Mouse (Mus musculus) CH12.LX (cell line): Measurements from ENCODE around the gene Tmem200b.

Source experiments
- CTCF ChIP-seq, 2 experiments: IDR thresholded peaks in 1 of 2; conservative IDR thresholded peaks in 1 of 2; 2 replicates each; pipeline ENCODE4 v1.5.1; 2011 to 2012; ENCODE audit warnings: low read depth in 2 of 2, low read length in 2 of 2, improper control_type of control experiment in 1 of 2, inconsistent platforms in 1 of 2, mild to moderate bottlenecking in 1 of 2, moderate library complexity in 1 of 2
- ELF1 ChIP-seq: IDR thresholded peaks from 2 replicates; pipeline ENCODE4 v1.6.1; 2014; ENCODE audit warnings: low read depth, mild to moderate bottlenecking, inconsistent platforms, low read length, improper control_type of control experiment
- MAX ChIP-seq: IDR thresholded peaks from 2 replicates; pipeline ENCODE4 v1.6.1; 2011; ENCODE audit warnings: low read length, improper control_type of control experiment
- MXI1 ChIP-seq: IDR thresholded peaks from 2 replicates; pipeline ENCODE4 v1.6.1; 2011; ENCODE audit warnings: mild to moderate bottlenecking, low read depth, low read length, improper control_type of control experiment
- MYC ChIP-seq: IDR thresholded peaks from 2 replicates; pipeline ENCODE4 v1.6.1; 2011; ENCODE audit warnings: low read depth, mild to moderate bottlenecking, improper control_type of control experiment, low read length
- PAX5 ChIP-seq: IDR thresholded peaks from 2 replicates; pipeline ENCODE4 v1.6.1; 2012; ENCODE audit warnings: low read length, inconsistent platforms, mixed read lengths
- POLR2A ChIP-seq: IDR thresholded peaks from 2 replicates; pipeline ENCODE4 v1.6.1; 2011; ENCODE audit warnings: low read depth, mild to moderate bottlenecking, improper control_type of control experiment, low read length
- TCF12 ChIP-seq: IDR thresholded peaks from 2 replicates; pipeline ENCODE4 v1.6.1; 2014; ENCODE audit warnings: low read depth, mild to moderate bottlenecking, inconsistent platforms, low read length, improper control_type of control experiment
- ZKSCAN1 ChIP-seq: IDR thresholded peaks from 2 replicates; pipeline ENCODE4 v1.6.1; 2012; ENCODE audit warnings: low read depth, inconsistent platforms, low read length, improper control_type of control experiment, borderline replicate concordance

DNA sequence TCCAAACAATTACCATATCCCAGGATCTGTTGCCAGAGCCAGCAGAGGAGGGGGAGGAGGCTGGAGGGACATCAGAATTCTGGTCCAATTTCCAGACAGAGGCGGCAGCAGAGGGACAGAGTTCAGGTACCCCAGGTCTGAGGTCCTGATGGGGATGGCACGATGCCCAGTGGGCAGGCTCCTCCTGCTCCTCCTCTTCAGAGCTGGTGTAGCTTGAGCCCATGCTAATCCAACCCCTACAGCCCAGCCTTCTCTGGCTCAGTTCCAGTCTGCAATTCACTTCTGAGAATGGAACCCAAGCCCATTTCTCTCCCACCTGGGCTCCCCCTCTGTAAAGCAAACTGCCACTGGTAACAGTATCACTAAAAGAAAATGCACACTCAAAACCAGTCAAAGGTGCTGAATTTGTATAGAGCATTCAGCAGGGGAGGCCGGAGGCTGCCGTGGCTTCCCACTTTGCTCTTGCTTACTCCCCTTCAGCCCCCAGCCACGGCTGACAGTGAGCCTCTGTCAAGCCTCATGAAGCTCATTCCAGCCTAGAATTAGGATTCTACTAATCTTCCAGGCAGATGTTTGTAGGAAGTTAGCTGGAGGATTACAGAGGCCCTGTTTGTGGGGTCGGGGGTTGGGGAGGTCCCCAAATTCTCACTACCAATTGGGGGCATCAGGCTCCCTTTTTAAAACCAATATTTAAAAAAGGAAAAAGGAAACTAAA is 2.7 kb downstream of the Tmem200b start:
- TF ChIP-seq ZKSCAN1 = no peak
- TF ChIP-seq PAX5 = no peak
- no peak for TF ChIP-seq ELF1
- no peak for TF ChIP-seq MXI1
- TF ChIP-seq TCF12 = no peak
- TF ChIP-seq MYC = no peak
- TF ChIP-seq POLR2A = no peak
- TF ChIP-seq MAX = no peak
- no peak for TF ChIP-seq CTCF (conservative IDR thresholded peaks at IDR 0.05 in 1 of 2, IDR thresholded peaks at IDR 0.05 in 1 of 2; ENCODE audit: low read depth in 2 of 2, low read length in 2 of 2)
